Mouse (Mus musculus): Measurements from ENCODE around the gene Gpbp1l1.

The Gpbp1l1 gene

DNA sequence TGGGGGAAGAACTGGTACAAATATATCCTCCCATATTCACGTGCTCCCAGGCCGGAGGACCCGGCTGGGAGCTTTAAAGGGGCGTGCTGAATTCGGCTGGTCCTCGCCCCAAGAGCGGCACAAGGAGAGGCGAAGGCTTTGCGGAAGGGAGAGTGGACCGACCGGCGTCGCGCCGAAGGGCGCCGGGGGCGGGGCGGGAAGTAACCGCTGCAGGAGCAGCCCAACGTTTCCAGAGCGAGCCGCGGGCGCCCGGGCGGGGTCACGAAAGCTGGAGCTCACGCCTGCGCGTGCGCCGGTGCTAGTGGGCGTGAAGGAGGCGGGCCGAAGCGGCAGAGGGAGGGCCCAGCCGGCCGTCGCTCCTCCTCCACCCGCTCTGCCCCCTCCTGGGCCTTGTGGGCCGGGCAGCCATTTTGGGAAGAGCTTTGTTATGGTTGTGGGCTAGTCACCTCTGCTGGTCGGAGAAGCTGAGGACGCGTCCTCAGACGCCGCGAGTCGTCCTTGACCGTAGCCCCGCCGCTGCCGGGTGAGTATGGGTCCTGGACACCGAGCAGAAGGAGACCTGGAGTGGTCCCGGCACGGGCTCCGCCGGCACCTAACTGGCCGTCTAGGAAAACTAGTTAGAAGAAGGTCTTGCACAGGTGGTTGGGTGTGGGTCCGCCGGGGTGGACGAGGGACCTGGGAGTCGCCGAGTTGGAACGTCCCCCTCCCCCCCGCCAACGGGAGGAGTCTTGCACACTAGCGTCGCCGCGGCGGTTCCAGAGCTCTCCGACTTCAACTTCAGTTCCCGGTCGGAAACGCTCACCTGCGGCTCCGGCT lies at the start of gene Gpbp1l1:
Gpbp1l1 (plus strand) TSS at position 353 of the 816 bp plus-strand sequence.
- in situ Hi-C loops (cut with MboI): no loop called here

DNA sequence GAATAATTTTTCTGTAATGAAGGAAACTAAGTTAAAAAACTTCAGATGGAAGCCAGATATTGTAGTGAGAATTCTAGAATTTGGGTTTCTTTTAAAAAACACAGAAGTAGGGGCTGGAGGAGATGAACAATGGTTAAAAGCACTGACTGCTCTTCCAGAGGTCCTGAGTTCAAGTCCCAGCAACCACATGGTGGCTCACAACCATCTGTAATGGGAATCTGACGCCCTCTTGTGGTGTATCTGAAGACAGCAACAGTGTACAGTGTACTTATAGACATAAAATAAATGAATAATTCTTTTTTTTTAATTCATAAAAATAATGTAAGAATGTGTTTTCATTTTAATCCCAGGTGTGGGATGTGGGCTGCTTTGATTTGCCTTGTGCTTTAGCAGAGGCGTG lies 26.3 kb upstream of the Gpbp1l1 start:
- in situ Hi-C loops (cut with MboI): no loop called here

DNA sequence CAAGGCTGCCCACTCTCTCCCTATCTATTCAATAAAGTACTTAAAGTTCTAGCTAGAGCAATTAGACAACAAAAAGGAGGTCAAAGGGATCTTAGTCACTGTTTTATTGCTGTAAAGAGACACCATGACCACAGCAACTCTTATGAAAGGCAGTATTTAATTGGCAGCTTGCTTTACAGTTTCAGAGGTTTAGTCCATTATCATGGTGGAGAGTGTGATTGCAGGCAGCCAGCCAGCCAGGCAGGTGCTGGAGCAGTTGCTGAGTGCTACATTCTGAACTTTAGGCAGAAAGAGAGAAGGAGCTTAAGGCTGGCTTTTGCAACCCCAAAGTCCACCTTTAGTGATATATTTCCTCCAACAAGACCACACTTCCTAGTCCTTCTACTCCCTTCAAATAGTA lies 21.1 kb upstream of the Gpbp1l1 start:
- in situ Hi-C loops (cut with MboI): no loop called here

DNA sequence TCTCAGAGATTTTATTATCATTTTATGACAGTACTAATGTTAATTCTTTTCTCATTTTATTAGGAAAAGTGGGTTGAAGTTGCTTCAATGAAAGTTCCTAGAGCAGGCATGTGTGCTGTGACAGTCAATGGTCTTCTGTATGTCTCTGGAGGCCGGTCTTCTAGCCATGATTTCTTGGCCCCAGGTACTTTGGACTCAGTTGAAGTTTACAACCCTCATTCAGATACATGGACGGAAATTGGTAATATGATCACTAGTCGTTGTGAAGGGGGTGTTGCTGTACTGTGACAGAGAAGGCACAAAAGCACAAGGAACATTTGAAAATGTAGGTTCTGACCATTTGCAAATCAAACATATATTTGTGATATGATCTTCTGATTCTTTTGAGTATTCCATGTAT lies 19.7 kb upstream of the Gpbp1l1 start:
- in situ Hi-C loops (cut with MboI): no loop called here

DNA sequence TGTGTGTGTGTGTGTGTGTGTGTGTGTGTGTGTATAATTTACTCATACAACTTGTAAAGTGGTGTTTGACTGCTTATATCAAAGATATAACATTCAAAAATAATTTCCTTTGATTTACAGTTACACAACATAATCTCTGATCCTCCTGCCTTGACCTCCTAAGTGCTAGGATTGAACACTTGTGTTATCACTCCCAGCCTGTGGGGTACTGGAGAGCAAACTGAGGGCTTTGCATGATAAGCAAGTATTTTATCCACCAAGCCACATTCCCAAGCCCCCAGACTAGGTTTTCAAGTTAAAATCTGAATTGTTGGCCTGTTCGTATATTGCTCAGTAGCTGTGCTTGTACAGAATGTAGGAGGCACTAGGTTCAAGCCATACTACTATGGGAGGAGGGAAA lies 7.0 kb upstream of the Gpbp1l1 start:
- in situ Hi-C loops (cut with MboI): no loop called here

DNA sequence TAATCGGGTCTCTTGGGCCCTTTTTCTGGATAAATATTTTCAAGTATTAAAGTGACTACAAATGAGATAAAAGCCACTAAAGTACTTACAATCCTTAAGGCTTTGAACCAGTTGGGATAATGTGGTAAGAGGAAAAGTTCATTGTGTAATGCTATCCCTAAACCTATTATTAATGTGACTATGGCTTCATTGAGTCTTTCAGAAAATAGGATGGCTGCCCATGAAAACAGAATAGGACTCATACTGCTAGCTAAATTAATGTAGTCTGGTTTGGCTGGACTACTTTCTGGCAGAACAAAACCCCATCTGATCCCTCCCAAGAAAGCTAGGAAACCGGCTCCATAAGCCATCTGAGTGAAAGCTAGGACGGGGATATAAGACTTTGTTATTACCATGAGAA lies 4.4 kb upstream of the Gpbp1l1 start:
- in situ Hi-C loops (cut with MboI): no loop called here

DNA sequence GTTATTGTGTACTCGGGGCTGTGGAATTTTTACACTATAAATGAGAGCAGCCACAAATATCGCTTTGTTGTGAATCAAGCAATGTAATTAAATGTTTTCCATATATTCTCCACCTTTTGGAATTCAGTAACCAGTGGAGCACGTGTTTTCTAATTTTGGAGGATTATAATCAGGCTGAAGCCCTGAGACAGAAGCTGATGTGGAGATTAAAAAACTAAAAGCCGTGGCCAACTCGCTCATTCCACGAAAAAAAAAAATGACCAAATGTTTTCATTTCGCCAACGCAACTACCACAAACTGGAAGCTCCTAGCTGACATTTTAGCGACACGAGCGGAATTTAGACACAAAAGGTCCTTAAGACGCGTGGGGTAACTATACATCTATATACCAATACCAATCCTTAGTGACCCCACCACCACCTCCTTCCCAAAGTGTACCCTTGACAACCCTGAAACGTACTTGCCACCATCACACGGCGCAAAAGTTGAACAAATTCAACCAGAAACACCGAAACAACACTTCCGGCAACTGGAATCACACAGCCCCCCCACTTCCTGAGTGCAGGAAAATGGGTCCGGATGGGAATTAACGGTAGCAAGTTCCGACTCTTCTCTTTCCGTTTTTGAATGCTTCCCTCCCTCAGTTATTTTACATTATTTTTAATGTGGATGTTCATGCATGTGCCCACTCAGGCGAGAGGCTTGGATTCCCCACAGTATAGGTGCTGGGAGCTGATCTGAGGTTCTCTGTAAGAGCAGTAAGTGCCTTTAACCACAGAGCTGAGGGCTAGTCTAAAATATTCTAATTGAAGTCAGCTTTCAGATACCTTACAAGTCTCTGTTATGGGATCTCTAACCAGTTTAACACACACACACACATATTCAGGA lies 1.8 kb upstream of the Gpbp1l1 start, which contains the start of gene Tmem69:
Tmem69 (minus strand) TSS at position 524 of the 888 bp plus-strand sequence.
- in situ Hi-C loops (cut with MboI): no loop called here

DNA sequence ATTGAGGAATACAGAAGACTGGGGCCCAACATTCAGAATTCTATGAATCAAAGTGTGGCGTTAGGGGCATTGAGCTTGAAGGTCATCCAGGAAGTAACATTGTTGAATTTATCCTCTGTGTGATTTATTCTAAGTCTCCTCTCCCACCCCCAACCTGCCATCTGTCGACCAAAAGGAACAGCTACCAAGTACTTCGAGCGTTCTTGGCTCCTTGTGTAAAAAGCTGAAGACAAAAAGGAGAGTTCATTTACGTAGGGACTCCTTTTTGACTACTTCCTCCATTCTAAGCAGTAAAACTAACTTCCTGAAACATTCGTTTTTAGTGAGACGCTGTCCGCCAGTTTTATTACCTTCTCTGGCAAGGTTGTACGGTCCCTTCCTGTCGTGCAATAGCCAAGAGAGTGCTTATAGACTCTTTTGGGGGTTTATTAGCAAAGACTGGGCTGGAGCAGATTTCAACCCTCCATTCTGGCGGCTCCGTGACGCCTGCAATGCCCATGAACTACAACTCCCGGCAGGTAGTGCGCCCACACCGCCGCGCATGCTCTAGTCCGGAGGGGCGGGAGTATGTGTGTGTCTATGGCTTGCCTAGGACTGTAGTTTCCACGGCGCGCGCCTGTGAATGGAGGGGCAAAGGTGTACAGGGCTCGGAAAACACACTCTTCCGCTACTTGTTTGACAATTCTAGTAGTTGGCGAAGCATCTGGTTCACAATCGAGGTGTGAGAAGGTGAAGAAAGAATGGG lies 725 bp upstream of the Gpbp1l1 start:
- in situ Hi-C loops (cut with MboI): no loop called here

DNA sequence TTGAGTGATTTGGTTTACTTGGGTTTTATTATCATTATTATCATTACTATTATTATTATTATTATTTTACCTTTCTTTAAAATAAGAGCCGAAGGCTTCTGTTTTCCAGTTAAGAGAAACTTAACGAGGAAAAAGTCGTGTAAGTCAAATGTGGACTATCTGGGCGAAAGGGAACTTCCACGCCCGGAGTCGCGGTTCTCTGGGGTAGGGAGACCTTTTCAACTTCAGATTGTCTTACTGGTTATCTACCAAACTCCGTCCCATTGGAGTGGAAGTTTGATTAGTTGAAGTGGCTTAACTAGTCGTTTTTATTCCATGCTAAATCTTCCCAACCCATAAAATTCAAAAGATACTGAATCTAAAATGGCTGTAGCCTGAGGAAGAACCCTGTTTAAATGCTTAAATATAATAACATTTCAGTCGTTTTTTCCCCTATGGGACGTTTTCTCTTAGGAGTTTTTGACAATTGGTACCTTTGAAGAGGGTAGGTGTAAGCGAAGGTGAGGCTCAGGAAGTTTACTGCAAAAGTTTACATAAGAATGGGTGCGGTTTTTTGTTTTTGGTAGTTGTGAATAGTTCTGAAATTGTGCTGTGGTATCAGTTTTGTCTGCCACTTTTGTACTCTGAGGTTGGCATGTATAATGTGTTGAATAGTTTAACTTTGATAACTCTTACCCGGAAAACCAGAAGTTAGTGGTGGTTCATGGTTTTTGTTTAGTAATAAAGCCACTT lies 859 bp downstream of the Gpbp1l1 start:
- in situ Hi-C loops (cut with MboI): no loop called here

DNA sequence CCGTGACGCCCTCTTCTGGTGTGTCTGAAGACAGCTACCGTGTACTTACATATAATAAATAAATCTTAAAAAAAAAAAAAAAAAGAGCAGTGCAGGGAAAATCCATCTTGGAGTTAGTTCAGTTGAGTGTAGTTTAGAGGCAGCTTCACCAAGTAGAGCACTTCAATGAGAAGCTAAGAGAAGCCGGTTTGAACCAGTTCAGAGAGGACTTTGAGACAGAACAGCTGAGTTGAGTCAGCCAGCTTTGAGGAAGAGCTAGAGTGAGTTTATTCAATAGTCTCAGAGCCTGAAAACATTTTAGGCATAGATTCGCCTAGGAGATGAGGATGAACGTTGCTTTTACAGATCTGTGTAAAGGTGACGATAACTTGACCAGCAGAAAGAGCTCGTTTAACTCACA lies 38.3 kb downstream of the Gpbp1l1 start:
- in situ Hi-C loops (cut with MboI): no loop called here

DNA sequence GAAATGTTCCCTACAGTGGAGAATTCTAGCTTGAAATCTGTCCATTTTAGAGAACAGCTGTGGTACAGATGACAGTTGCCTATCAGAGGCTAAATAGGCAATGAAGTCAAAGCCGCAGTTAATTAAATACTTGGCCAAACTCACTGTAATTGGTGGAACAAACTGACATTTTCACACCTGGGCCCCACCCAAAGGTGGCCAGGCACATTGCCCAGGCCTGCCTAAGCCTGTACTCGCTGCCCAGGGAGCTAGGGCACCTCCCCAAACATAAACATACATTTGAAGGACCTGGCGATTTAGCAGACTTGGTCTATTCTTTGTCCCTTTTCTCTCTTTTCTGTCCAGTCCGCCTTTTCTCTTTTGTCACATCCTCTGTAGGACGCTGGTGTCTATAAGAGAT lies 38.9 kb downstream of the Gpbp1l1 start, which contains the start of gene Ccdc17:
Ccdc17 (plus strand) TSS at position 276 of the 400 bp plus-strand sequence.
- in situ Hi-C loops (cut with MboI): no loop called here

DNA sequence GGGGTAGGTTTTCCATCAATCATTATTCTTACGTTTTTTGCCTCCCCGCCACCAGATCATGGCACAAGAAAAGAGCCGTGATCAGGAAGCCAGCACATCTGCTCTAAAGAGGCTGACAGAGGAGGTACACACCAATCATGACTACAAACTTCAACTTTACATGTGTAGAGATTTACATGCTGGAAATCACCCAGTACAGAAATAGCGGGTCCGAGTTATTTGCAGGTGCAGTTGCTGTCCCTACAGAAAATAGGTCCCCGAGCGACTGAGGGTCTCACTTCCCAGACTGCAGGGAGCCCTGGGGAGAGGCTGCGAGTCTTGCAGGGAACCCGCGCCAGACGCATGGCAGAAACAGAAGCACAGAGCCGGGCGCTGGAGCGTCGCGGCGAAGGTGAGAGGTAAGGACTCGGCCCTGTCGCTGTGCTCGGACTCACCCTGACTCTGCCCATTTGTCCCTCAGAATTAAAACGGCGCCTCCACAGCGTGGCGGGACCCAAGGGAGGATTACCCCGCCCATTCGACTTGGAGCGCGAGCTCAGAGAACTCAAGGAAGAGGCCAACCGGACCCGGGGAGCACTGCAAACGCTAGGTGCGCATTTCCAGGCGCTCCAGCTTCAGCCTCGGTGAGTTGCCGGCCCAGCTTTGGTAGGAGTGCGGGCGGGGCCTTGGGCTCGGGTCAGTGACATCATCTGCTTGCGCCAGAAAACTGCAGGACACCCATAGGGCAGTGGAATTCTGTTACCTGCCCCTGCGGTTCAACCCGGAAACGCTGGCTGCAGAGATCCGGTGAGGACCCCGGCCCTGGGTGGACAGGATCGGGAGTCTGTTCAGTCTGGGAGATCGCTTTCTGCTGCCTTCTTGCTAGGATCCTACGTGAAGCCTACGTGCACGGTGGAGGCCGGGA lies 39.8 kb downstream of the Gpbp1l1 start:
- in situ Hi-C loops (cut with MboI): no loop called here

DNA sequence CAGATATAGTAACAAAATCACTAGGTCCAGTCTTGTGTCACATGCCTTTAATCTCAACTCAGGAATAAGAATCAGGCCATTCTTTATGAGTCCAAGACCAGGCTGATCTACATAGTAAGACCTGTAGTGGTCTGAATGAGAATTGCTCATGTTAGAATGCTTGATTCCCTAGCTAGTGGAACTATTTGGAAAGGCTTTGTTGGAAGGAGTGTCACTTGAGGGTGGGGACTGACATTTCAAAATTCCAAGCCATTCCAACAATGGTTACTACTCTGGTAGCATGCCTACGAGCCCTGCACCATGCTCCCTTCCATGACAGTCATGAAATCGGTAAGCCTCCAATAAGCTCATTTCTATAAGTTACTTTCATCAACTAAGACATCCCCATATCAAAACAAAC lies 55.2 kb downstream of the Gpbp1l1 start:
- in situ Hi-C loops (cut with MboI): no loop called here

DNA sequence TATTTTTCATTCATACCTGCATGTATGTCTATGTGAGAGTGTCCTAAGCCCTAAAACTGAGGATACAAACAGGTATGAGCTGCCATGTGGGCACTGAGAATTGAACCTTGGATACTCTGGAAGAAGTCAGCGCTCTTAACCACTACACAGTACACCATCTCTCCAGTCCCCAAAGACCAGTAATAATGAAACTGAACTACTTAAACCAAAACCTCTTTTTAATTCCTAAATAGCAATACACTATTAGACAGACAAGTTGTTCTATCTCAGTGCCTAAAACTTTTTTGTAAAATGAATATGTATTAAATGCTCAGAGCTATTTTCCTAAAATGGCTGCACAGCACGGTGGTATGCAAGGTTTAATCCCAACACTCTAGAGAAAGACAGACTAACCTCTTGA lies 57.8 kb downstream of the Gpbp1l1 start:
- in situ Hi-C loops (cut with MboI): no loop called here

DNA sequence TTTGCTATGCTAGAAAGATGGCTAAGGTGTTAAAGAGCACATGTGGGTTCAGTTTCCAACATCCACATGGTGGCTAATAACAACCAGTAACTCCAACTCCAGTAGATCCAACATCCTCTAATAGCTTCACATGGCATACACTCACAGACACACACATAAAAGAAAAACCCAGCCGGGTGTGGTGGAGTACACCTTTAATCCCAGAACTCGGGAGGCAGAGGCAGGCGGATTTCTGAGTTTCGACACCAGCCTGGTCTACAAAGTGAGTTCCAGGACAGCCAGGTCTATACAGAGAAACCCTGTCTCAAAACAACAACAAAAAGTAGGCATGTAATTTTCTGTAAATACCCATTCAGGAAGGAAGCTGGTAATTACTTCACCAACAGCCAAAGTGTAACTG lies 67.4 kb downstream of the Gpbp1l1 start:
- in situ Hi-C loops (cut with MboI): no loop called here

DNA sequence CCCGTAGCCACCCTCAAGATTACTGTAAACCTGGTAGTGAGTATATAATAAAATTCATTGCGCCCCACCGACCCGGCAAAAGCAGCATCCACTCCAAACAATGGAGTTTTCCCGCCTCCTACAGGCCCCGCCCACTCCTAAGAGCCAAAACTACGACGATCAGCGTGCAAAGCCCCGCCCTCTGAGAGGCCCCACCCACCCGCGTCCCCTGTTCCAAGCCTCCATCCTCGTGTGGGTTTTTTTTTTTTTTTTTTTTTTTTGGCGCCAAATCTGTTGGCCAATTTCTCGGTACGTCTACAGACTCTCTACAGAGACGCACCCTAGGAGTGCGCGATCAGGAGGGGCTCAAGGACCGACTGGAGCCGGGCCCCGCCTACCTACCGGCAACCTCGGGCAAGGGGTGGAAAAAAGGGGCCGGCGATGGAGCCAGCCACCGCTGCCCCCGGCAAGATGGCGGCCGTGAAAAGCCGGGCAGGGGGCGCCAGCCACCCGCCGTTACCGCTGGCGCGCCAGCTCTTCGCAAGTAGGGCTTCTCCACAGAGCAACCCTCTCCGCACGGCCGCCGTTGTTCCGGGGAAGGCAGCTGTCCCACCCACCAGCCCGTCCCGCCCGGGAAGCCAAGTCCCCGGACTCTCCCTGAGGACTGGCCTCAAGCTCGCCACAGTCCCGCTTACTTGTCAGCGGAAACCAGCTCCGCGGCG lies 69.3 kb downstream of the Gpbp1l1 start:
- in situ Hi-C loops (cut with MboI): no loop called here

DNA sequence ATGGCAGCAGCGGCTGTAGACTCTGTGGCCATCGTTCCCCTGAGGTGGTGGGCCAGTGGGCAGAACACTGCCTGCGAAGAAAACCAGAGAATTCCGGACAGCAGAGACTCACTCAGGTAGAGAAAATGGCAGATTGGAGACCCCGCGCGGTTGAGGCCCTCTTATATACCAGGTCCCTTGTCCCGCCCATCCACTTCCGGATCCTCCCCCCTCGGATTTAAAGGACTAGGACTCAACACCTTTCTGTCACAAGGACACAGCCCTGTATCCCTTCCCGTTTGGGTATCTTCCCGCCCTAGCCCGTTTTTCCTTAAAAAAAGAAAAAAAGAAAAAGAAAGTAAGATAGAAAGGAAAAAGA lies 69.9 kb downstream of the Gpbp1l1 start:
- in situ Hi-C loops (cut with MboI): no loop called here

DNA sequence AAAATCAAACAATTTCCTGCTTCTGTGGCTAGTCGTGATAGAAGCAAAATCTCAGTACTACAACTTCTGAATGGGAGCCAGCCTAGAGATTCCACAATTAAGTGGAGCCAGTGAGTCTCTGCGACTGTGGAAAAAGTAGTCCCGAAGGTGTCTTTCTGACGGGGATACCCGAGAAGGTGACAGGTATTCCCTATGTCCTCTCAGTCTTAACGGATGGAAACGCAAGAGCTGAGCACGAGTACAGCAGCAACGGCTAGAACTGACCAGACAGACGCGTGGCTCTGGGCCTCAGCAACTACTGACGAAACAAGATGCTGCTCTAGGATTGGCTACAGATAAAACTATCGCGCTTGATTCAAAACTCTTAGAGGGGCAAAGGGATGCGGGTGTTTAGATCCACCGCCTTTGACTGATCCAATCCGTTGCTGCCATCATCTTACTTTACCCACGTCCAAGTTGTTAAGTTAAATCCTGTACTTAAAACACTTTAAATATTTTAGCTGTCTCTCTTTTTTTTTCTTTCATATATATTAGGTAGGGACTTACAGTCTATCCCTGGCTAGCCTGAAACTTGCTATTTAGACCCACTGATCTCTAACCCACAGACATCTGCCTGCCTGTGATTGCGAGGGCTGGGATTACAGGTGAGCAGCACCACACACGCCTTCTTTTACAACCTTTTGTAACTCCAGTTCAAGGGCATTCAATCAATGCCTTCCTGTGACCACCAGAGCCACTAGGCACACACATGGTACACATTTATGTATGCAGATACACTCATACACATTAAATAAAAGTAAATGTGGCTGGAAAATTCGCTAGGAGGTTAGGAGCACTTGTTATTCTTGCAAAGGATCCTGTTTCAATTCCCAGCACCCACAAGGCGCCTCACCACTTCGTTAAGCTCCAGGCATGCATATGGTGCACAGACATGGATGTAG lies 70.5 kb downstream of the Gpbp1l1 start, which contains the start of gene Nasp:
Nasp (minus strand) TSS at position 220 of the 941 bp plus-strand sequence.
- in situ Hi-C loops (cut with MboI): no loop called here

DNA sequence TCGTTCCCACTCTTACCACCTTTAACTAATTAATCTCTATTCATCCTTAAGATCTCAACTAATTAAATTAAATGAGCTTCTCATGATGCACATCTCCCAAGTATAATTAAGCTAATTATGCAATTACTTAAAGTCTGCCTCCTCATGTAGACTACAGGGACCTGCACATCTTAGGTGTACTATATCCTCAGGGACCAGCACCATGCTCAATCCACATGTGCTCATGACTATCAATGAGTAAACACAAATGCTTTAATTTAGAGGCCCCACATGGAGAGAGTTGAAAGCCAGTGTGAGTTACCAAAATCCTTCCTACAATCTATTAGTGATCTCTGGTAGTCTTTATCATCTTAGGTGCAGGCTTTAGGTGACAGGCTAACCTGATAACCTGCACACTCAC lies 77.7 kb downstream of the Gpbp1l1 start:
- in situ Hi-C loops (cut with MboI): no loop called here
